Mouse (Mus musculus): Measurements from ENCODE around the gene Prl7a1. TPM values are rescaled to one million over a fixed set of nuclear protein-coding genes. Genes with fewer than 3 reads are reported as not detected.

Gene Prl7a1
- total RNA-seq (2021): not detected
- long read RNA-seq: 0 reads

- no peak for DNase-seq (ENCODE audit: low spot score in 2 of 2)
Measured at GRCm38 (mm10) chr13:27642393-27642792, at the start of gene Prl7a1. Prl7a1 (minus strand) TSS chr13:27642493.

- DNase-seq (ENCODE audit: low spot score in 2 of 2): no peak
Measured at GRCm38 (mm10) chr13:27667936-27668335, 25.6 kb upstream of the Prl7a1 start, which contains the start of gene Prl7a2. Prl7a2 (minus strand) TSS chr13:27668036.

- no peak for DNase-seq (ENCODE audit: low spot score in 2 of 2)
Measured at GRCm38 (mm10) chr13:27660747-27661146, 18.5 kb upstream of the Prl7a1 start.

GRCm38 (mm10) chr13:27610482-27610881 lies 31.8 kb downstream of the Prl7a1 start, which contains the start of gene Prl7b1:
Prl7b1 (minus strand) TSS chr13:27610582.
- DNase-seq (ENCODE audit: low spot score in 2 of 2): no peak

Other genes starting within 250 kb of the Prl7a1 start
- gene Prl8a6, start 203.8 kb downstream of the Prl7a1 start, total RNA-seq (2021): not detected
- not detected for gene Prl8a8, start 129.3 kb downstream of the Prl7a1 start, total RNA-seq (2021)
- gene Prl8a9, start 77.9 kb downstream of the Prl7a1 start, total RNA-seq (2021): not detected
- not detected for gene Prl8a1, start 60.3 kb downstream of the Prl7a1 start, total RNA-seq (2021)
- gene Prl7b1, start 31.9 kb downstream of the Prl7a1 start, total RNA-seq (2021): not detected
- not detected for gene Prl7a2, start 25.5 kb upstream of the Prl7a1 start, total RNA-seq (2021)
- not detected for gene Prl7d1, start 74.2 kb upstream of the Prl7a1 start, total RNA-seq (2021)
- not detected for gene Prl7c1, start 138.3 kb upstream of the Prl7a1 start, total RNA-seq (2021)
- not detected for gene Prl2a1, start 159.2 kb upstream of the Prl7a1 start, total RNA-seq (2021)
- not detected for gene Prl2c1, start 206.8 kb upstream of the Prl7a1 start, total RNA-seq (2021)

All from layer of hippocampus, postnatal 10 days (tissue).